Mouse (Mus musculus) intestine, postnatal 0 days (tissue): ENCODE measurements at regions not wholly inside any gene's neighbourhood (a gene's known extent, or its start where the extent isn't known, plus 50 kb on each side); places are given as distances from the start of the nearest gene placed in this dataset.

ENCODE experiments used
- ATAC-seq: fragments of 200-750 bp; cut with Nextera tagmentation; 2 replicates; pipeline ENCODE4 v1.8.0; 2017; ENCODE audit warnings: mild to moderate bottlenecking, moderate TSS enrichment, moderate library complexity
- H3K27ac ChIP-seq: fragments of 300-500 bp; sonication (generic); 2 replicates; pipeline ENCODE4 v1.5.1; 2014; ENCODE audit warnings: mild to moderate bottlenecking, low read depth, low read length, moderate library complexity
- H3K27me3 ChIP-seq: fragments of 300-500 bp; sonication (generic); replicated peaks from 2 replicates; pipeline ENCODE4 v1.6.1; 2014; ENCODE audit warnings: low read length, mixed read lengths; ENCODE audit not compliant: control insufficient read depth, insufficient read depth
- H3K36me3 ChIP-seq: fragments of 300-500 bp; sonication (generic); 2 replicates; pipeline ENCODE4 v1.6.1; 2014; ENCODE audit warnings: mild to moderate bottlenecking, moderate library complexity; ENCODE audit not compliant: control insufficient read depth, insufficient read depth
- H3K4me1 ChIP-seq: fragments of 300-500 bp; sonication (generic); replicated peaks from 2 replicates; pipeline ENCODE4 v1.6.1; 2014; ENCODE audit warnings: antibody characterized with exemption, low read length, mixed read lengths; ENCODE audit not compliant: control insufficient read depth, insufficient read depth
- H3K4me2 ChIP-seq: fragments of 300-500 bp; sonication (generic); replicated peaks from 2 replicates; pipeline ENCODE4 v1.6.1; 2014; ENCODE audit warnings: low read depth, mild to moderate bottlenecking, moderate library complexity
- H3K4me3 ChIP-seq: fragments of 300-500 bp; sonication (generic); 2 replicates; pipeline ENCODE4 v1.5.1; 2014; ENCODE audit warnings: low read depth, low read length
- H3K9ac ChIP-seq: fragments of 300-500 bp; sonication (generic); 2 replicates; pipeline ENCODE4 v1.6.1; 2014; ENCODE audit warnings: mild to moderate bottlenecking, low read depth, low read length
- H3K9me3 ChIP-seq: fragments of 300-500 bp; sonication (generic); 2 replicates; pipeline ENCODE4 v1.6.1; 2016; ENCODE audit warnings: mixed run types; ENCODE audit not compliant: control insufficient read depth
- CTCF ChIP-seq: sonication (generic); IDR thresholded peaks from 2 replicates; pipeline ENCODE4 v1.5.1; 2016; ENCODE audit warnings: low read depth, mild to moderate bottlenecking, control low read depth, antibody characterized with exemption, moderate library complexity
- WGBS: fragments of 180-500 bp; shearing (Covaris S2); extraction: QIAGEN DNeasy Blood & Tissue Kit; methylation state at CpG from one replicate; pipeline ENCODE4 v1.1.7; 2014; 5-methylcytosine and 5-hydroxymethylcytosine counted together

- Histone ChIP-seq H3K9ac (no peak overlapping the region), H3K4me3 (peak overlapping the region; percentile 36), H3K27ac (peak overlapping the region; percentile 9; the same call in 1 of the 2 replicates), H3K9me3 (no peaks in the 10 kb centered on the region), H3K4me1 (no peaks in the 10 kb centered on the region; the same call in 1 of the 2 replicates), H3K36me3 (no peaks in the 10 kb centered on the region), H3K27me3 (no peaks in the 10 kb centered on the region), H3K4me2 (peak overlapping the region; percentile 64)
- no peak for ATAC-seq
- TF ChIP-seq CTCF, result no peak
- WGBS, result 50% methylated on average over 2 of the region's 2 CpGs
These were observed 55.9 kb upstream of the Ifne start for GRCm38 (mm10) chr4:88935901-88936300.

- no peaks in the 10 kb centered on the region for H3K9me3 ChIP-seq
- H3K4me3 ChIP-seq, result peak overlapping the region; percentile 36
- H3K9ac ChIP-seq, result no peak overlapping the region
- ATAC-seq, result no peak
- WGBS, result 42% methylated on average over 7 of the region's 7 CpGs
- no peaks in the 10 kb centered on the region for H3K36me3 ChIP-seq
- H3K4me2 ChIP-seq, result peak overlapping the region; percentile 64
- TF ChIP-seq CTCF, result no peak
- H3K27me3 ChIP-seq, result no peaks in the 10 kb centered on the region
- H3K4me1 ChIP-seq, result no peaks in the 10 kb centered on the region; the same call in 1 of the 2 replicates
- H3K27ac ChIP-seq, result peak overlapping the region; percentile 57
These were observed 55.3 kb upstream of the Ifne start for GRCm38 (mm10) chr4:88935316-88935715.

GRCm38 (mm10) chr4:88934266-88935025 is 54.4 kb upstream of the Ifne start:
- no peak for TF ChIP-seq CTCF
- no peak overlapping the region; the same call in 1 of the 2 replicates for H3K9ac ChIP-seq
- peak overlapping the region; percentile 64 for H3K4me2 ChIP-seq
- no peaks in the 10 kb centered on the region for H3K27me3 ChIP-seq
- peak; percentile 62 for ATAC-seq
- H3K4me1 ChIP-seq, result peaks cover 3% of the 10 kb centered on the region; the same call in 1 of the 2 replicates
- H3K27ac ChIP-seq, result peak overlapping the region; percentile 62
- 37% methylated on average over 8 of the region's 8 CpGs for WGBS
- H3K9me3 ChIP-seq, result no peaks in the 10 kb centered on the region
- H3K36me3 ChIP-seq, result no peaks in the 10 kb centered on the region
- peak overlapping the region; percentile 36 for H3K4me3 ChIP-seq

DNA sequence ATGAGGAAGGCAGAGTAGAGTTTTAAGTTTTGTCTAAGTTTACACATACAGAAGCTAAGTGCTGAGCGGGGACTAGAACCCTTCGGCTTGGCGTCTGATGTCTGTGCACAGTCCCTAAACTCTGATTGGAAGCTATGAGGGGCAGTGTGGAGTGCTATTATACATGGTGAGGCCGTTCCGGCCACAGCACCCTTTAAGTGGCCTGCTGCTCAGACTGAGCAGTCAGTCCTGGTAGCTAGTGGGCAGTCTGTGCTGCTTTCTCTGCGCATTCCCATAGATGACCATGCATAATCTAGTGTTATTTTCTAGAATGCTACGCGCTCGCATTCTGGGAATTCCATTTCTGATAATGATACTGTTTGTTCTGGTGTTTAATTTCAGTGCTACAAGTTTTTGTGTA is 51.2 kb upstream of the Ifne start:
- no peak for ATAC-seq
- Histone ChIP-seq H3K36me3 (no peaks in the 10 kb centered on the region), H3K27ac (no peak overlapping the region), H3K27me3 (no peaks in the 10 kb centered on the region), H3K4me1 (peaks cover 3% of the 10 kb centered on the region; the same call in 1 of the 2 replicates), H3K4me2 (peak overlapping the region; percentile 35; the same call in 1 of the 2 replicates), H3K4me3 (no peak overlapping the region), H3K9ac (no peak overlapping the region), H3K9me3 (no peaks in the 10 kb centered on the region)
- 78% methylated on average over 9 of the region's 9 CpGs for WGBS
- TF ChIP-seq CTCF, result no peak
